Mouse (Mus musculus) bone marrow macrophage, adult 2 months (primary cell): ENCODE data around the gene Tmem86b. TPM values are rescaled to one million over a fixed set of nuclear protein-coding genes. Genes with fewer than 3 reads are reported as not detected.
"Not testable (repeated sequence)": the region's sequence is repeated elsewhere in the genome, so short reads cannot be mapped to it uniquely, and the experiment has no call there.

Experiments used
- H3K27ac ChIP-seq: 2 replicates; pipeline ENCODE4 v1.5.1; 2012; ENCODE audit warnings: low read depth, low read length; ENCODE audit not compliant: insufficient read depth
- H3K4me1 ChIP-seq: 2 replicates; pipeline ENCODE4 v1.6.1; 2012; ENCODE audit warnings: low read length; ENCODE audit not compliant: control insufficient read depth, insufficient read depth
- H3K4me3 ChIP-seq: 2 replicates; pipeline ENCODE4 v1.5.1; 2012; ENCODE audit warnings: mild to moderate bottlenecking, low read length, moderate library complexity; ENCODE audit not compliant: insufficient read depth
- CTCF ChIP-seq: IDR thresholded peaks from 2 replicates; pipeline ENCODE4 v1.5.1; 2012; ENCODE audit warnings: low read depth, mild to moderate bottlenecking, low read length, moderate library complexity
- POLR2A ChIP-seq: IDR thresholded peaks from 2 replicates; pipeline ENCODE4 v1.6.1; 2012; ENCODE audit warnings: mild to moderate bottlenecking, low read depth, low read length, borderline replicate concordance
- polyA plus RNA-seq: library from polyadenylated mRNA; stranded (reverse); fragments of >200 nt; gene quantifications from 2 replicates; pipeline ENCODE4 v1.2.4, GENCODE M21; 2012; ENCODE audit not compliant: missing spikeins, insufficient read depth, insufficient read length

The Tmem86b gene
- polyA plus RNA-seq, 1 experiment: 10.9 TPM

DNA sequence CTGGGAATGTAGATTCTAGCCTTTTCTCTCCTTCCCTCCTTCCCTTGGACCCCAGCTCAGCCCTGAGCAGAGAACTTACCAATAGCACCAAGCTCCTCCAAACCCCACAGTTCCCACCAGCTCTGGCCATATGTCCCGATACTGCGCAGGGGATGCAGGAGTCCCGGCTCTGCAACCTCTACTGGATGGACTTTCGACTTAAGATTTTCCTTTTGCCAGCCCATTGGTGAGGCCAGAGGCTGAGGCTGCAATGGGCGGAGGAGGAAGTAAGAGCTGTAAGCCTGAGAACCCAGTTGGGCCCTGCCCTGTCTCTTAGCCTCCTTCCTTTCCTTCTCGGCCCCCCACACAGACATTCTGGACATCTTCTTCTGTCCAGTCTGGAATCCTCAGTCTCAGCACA lies 28.3 kb downstream of the Tmem86b start:
- no peak overlapping the region for H3K27ac ChIP-seq
- TF ChIP-seq CTCF: no peak
- TF ChIP-seq POLR2A: no peak
- H3K4me1 ChIP-seq: 0 out of 2 replicates have a peak, but pooled peaks cover 2% of the 10 kb centered on the region
- no peak overlapping the region for H3K4me3 ChIP-seq

DNA sequence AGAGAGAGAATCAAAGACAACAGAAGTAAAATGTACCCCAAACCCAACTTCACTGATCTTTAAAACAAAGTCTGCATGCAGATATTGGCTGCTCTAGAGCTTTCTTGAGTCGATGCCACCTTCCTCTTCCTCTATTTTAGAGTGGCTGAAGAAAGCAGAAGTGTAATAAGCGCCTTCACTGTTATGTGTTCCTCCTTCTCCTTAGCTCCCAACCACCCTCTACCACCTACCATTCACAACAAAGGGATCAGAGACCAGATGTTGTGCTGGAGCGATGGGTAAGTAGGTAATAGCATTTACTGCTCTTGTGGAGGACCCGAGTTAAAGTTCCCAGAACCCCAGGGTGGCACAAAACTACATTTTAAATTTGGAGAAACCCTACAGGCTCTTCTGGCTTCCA lies 34.2 kb downstream of the Tmem86b start:
- H3K4me3 ChIP-seq, H3K27ac ChIP-seq, H3K4me1 ChIP-seq: not testable (repeated sequence)

DNA sequence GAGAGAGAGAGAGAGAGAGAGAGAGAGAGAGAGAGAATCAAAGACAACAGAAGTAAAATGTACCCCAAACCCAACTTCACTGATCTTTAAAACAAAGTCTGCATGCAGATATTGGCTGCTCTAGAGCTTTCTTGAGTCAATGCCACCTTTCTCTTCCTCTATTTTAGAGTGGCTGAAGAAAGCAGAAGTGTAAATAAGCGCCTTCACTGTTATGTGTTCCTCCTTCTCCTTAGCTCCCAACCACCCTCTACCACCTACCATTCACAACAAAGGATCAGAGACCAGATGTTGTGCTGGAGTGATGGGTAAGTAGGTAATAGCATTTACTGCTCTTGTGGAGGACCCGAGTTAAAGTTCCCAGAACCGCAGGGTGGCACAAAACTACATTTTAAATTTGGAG lies 49.7 kb downstream of the Tmem86b start:
- not testable (repeated sequence) for H3K4me1 ChIP-seq, H3K27ac ChIP-seq, H3K4me3 ChIP-seq

Other genes starting within 250 kb of the Tmem86b start
- gene Gp6, start 233.7 kb downstream of the Tmem86b start, polyA plus RNA-seq: 0.13 TPM in 1 of 2 replicates, not detected in the other
- 6.5 and 7.5 TPM in 2 replicates for gene Rdh13, start 185.8 kb downstream of the Tmem86b start, polyA plus RNA-seq
- 23.7 and 29.0 TPM in 2 replicates for gene Eps8l1, start 170.7 kb downstream of the Tmem86b start, polyA plus RNA-seq
- 293 and 348 TPM in 2 replicates for gene Ppp1r12c, start 129.7 kb downstream of the Tmem86b start, polyA plus RNA-seq
- 3.0 and 4.4 TPM in 2 replicates for gene Tnnt1, start 115.0 kb downstream of the Tmem86b start, polyA plus RNA-seq
- 12.3 and 19.9 TPM in 2 replicates for gene Tnni3, start 107.2 kb downstream of the Tmem86b start, polyA plus RNA-seq
- 8.2 and 8.9 TPM in 2 replicates for gene Dnaaf3, start 99.0 kb downstream of the Tmem86b start, polyA plus RNA-seq
- not detected in 2 replicates for gene Syt5, start 83.9 kb downstream of the Tmem86b start, polyA plus RNA-seq
- not detected in 2 replicates for gene Ptprh, start 27.4 kb downstream of the Tmem86b start, polyA plus RNA-seq
- gene Ppp6r1, start 27.6 kb upstream of the Tmem86b start, polyA plus RNA-seq: 84.8 and 90.0 TPM in 2 replicates
- gene Hspbp1, start 53.6 kb upstream of the Tmem86b start, polyA plus RNA-seq: 24.7 and 26.7 TPM in 2 replicates
- gene Brsk1, start 59.2 kb upstream of the Tmem86b start, polyA plus RNA-seq: 0.64 TPM in 1 of 2 replicates, not detected in the other
- gene Tmem150b, start 93.8 kb upstream of the Tmem86b start, polyA plus RNA-seq: 33.6 and 36.4 TPM in 2 replicates
- gene Kmt5c, start 108.7 kb upstream of the Tmem86b start, polyA plus RNA-seq: 109 and 120 TPM in 2 replicates
- 8.0 and 8.1 TPM in 2 replicates for gene Cox6b2, start 121.7 kb upstream of the Tmem86b start, polyA plus RNA-seq
- not detected in 2 replicates for gene Fam71e2, start 139.9 kb upstream of the Tmem86b start, polyA plus RNA-seq
- gene Il11, start 151.4 kb upstream of the Tmem86b start, polyA plus RNA-seq: not detected in 2 replicates
- gene Tmem190, start 151.5 kb upstream of the Tmem86b start, polyA plus RNA-seq: not detected in 2 replicates
- gene Tmem238, start 158.2 kb upstream of the Tmem86b start, polyA plus RNA-seq: 2.1 and 3.6 TPM in 2 replicates
- 636 and 681 TPM in 2 replicates for gene Rpl28, start 161.5 kb upstream of the Tmem86b start, polyA plus RNA-seq
- 109 and 131 TPM in 2 replicates for gene Ube2s, start 181.2 kb upstream of the Tmem86b start, polyA plus RNA-seq
- gene Shisa7, start 213.3 kb upstream of the Tmem86b start, polyA plus RNA-seq: not detected in 2 replicates
- gene Isoc2b, start 238.8 kb upstream of the Tmem86b start, polyA plus RNA-seq: 20.4 and 21.2 TPM in 2 replicates
- 15.5 and 16.4 TPM in 2 replicates for gene Isoc2a, start 245.7 kb upstream of the Tmem86b start, polyA plus RNA-seq